Mouse (Mus musculus): Measurements from ENCODE around the gene Hs1bp3. TPM values are rescaled to one million over a fixed set of nuclear protein-coding genes. Genes with fewer than 3 reads are reported as not detected.
A peak's percentile ranks its signal among the peaks of the same experiment; 100 is the strongest.

The Hs1bp3 gene
- total RNA-seq (2021): 12.4 and 15.1 TPM in 2 replicates
- long read RNA-seq, experiment 1, transcript Hs1bp3-201 (7 exons, 2,959 nt): major isoform, 8 of 14 reads
- long read RNA-seq, experiment 1, partial matches to known transcripts: 6 of 14 reads
- long read RNA-seq, experiment 1, other reads (novel, unspliced or antisense): 0 of 14 reads
- long read RNA-seq, experiment 2, partial matches to known transcripts: 4 of 10 reads
- long read RNA-seq, experiment 2, other reads (novel, unspliced or antisense): 2 of 10 reads

DNA sequence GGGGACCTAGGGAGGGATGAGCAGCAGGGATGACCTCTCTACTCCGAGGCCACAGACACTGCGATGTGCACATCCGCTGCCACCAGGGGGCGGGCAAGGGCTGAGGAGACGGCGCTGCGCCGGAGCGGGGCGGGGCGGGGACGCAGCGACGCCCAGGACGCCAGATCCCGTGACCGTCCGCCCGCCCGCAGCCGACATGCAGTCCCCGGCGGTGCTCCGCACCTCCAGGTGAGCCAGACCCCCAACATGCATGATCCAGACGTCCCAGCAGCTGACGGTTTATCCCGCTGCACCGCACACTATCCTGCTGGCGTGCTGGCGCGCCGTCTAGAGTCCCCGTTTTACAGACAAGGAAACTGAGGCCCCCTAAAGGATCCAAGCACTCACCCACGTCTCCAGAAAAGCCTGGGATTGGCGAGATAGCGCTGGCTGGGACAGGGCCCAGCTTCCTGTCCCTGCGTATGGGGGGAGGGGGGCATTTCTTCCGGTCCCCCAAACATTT, at the start of gene Hs1bp3:
Gene Hs1bp3 (plus strand): TSS at position 163 of the 502 bp plus-strand sequence.
- peak; percentile 96 for DNase-seq

GRCm38 (mm10) chr12:8266311-8266710, 46.9 kb upstream of the Hs1bp3 start:
- DNase-seq: no peak

GRCm38 (mm10) chr12:8269627-8270026, 43.6 kb upstream of the Hs1bp3 start:
- no peak for DNase-seq

DNA sequence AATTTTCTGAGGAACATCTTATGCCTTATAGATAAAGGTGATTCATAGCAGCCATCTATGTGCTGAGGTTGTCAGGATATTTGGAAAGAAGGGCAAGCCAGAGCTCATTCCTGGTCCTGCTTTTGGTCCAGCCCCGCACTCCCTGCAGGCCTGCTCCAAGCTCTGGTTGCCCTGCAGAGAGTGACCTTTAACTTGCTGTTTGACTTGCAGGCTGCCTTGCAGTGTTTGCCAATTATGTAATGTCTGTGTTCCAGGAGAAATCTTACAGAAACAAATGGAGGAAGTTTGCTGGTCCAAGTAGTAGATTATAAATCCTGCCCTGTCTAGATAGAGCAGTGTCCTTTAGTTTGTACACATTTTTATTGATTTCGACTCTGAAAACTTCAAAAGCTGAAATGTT, 41.8 kb upstream of the Hs1bp3 start:
- DNase-seq: no peak

DNA sequence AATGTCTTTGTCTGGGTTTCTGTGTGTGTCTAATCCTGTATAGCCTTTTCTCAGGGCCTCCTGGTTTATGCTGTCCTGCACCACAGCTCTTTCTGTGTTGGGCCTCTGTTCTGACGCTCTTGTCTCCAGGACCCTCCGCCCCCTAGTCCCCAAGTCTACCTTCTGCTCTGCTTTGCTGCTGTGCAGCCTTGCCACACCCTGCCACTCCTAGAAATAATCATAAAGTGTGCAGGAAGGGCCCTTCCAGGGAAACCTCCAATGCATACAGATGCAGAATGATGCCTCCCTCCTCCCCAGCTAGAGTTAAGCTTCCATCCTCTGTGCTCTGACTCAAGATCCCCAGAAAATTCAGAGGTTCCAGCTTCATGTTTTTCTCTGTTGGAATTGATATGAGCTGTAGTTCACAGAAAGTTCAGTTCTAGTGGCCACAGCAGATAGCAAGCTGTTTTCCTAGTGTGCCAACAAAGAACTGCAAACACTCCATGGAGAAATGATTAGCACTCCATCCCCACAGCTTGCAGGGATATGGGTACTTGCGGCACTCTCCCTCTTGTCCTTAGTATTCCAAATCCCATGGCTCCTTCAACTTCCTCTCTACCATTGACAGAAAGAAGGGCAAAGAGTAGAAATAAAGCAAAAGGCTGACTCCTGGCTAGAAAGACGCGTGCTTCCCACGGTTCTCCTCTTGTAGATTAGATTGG, 39.6 kb upstream of the Hs1bp3 start:
- DNase-seq: no peak

- no peak for DNase-seq
Measured at GRCm38 (mm10) chr12:8275424-8275823, 37.8 kb upstream of the Hs1bp3 start.

DNA sequence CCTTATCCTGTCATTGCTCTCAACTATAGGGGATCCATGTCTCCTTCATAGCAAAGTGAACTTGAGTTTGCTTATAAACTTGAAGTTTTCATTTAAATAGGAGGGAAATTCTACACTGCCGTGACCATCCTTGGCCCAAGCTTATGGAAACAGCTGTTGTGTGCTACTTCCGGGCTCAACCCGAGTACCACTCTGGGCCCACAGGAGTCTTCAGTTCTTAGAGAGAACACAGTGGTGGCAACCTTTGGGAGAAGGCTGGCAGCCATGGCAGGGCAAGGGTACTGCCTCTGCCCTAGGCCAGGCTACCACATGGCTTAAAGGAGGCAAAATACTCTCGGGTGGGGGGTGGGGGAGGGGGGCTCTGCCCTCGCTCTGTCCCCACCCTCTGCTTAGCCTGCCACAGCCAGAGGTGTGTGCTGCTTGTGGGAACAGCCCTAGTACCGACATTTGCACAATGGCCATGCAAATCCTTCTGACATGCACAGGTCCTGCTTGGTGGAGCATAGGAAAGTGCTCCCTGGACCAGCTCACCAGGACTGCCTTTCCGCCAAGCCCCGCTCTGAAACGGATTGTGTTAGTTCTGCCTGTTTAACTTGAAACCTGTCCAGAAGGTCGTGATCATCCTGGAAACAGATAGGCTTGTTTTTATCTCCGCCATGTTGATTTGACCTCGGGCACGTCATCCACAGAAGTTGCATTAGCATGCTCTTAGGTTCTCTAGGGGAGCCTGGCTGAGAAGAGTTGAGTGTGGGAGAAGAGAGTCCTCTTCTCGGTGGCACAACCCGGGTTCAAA, 31.8 kb upstream of the Hs1bp3 start:
- no peak for DNase-seq

DNA sequence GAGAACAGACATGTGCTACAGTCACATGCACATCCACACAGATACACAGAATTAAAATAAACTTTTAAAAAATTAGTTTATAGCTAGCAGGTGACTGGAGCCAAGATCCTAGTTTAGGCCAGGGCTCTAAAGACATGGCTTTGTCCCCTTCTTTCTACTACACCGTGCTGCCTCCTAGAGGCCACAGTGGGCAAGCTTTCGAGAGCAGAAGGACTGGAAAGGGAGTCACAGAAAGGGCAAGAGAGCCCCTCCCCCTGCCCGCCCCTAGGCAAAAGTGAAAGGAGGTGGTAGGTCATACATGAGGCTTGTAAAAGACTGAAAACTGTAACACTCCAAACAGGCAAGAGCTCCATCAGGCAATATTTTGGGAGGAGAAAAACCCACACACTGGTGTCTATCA, 25.3 kb upstream of the Hs1bp3 start:
- no peak for DNase-seq

GRCm38 (mm10) chr12:8289099-8289498, 24.1 kb upstream of the Hs1bp3 start:
- no peak for DNase-seq

DNA sequence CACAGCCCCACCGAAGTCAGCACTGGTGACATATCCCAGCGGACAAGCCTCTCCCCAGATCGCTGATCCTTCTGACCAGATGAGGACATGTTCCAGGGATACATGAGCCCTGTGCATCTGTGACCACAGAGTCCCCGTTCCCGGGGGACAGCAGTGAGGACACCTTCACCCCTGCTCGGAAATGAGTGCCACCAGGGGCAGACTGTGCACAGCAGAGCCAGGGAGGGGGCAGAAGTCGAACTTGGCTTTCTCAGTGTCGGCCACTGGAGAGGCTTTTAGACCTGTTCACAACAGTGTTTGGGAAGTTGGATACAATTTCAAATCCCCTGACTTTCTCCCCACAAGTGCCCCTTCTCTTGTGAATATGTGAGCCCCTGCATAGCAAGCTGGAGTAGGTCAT, 23.7 kb upstream of the Hs1bp3 start:
- no peak for DNase-seq

- DNase-seq: peak; percentile 55
Measured at GRCm38 (mm10) chr12:8291157-8291853, 21.9 kb upstream of the Hs1bp3 start.

DNA sequence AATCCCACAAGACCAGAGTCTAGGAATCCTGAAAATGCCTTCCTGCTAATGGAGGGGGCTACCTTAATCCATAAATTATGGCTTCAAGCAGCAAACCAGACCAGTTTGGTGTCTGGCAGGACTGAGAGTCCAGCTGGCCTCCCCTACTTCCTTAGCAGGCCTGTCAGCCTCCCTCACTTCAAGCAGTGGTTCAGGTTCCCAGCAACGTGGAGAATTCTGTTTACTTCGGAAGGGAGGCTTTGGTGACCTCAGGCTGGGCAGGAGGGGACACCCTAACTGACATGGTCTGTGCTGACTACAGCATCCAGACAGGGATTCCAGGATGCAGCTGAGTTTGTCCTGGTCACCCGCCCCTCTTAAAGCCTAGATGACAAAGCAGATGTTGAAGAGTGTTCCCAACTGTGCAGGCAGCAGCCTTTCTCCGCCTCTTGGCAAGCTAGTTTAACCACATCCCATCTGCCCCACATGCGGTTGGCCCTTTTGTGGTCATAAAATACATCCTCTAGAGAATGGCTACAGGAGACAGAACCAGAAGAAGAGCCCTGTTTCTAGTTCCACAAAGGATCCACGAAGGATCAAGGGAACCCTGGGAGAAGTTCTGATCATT, 17.8 kb upstream of the Hs1bp3 start:
- DNase-seq: no peak

- DNase-seq: no peak
Measured at GRCm38 (mm10) chr12:8296154-8296553, 17.1 kb upstream of the Hs1bp3 start.

DNA sequence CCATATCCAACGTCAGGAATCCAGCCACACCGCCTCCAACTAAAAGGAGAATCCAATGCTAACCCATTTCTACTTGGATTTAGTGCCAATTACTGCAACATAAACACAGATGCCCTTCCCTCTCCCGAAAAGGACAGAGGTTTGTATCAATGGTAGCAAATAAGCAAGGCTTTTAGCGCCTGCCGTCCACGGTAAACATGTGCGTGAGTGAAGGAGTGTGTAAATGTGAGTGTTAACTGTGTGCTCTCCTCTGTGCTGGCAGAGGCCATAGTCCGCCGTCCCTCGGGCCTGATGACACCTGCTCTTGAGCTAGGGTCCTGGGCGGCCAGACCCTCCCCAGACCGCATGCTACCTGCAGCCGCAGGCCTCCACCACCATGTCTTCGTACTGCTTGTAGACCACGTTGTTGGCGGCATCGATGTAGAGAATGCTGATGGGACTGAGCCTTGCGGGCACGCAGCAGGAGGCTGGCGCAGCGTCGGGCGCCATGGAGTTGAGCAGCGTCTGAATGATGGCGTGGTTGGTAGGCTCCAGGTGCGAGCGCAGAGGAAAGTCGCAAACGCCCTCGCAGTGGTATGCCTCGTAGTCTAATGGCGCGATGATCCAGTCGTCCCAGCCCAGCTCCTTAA, 15.5 kb upstream of the Hs1bp3 start:
- DNase-seq: no peak

GRCm38 (mm10) chr12:8298361-8299142, 14.7 kb upstream of the Hs1bp3 start:
- DNase-seq: no peak

DNA sequence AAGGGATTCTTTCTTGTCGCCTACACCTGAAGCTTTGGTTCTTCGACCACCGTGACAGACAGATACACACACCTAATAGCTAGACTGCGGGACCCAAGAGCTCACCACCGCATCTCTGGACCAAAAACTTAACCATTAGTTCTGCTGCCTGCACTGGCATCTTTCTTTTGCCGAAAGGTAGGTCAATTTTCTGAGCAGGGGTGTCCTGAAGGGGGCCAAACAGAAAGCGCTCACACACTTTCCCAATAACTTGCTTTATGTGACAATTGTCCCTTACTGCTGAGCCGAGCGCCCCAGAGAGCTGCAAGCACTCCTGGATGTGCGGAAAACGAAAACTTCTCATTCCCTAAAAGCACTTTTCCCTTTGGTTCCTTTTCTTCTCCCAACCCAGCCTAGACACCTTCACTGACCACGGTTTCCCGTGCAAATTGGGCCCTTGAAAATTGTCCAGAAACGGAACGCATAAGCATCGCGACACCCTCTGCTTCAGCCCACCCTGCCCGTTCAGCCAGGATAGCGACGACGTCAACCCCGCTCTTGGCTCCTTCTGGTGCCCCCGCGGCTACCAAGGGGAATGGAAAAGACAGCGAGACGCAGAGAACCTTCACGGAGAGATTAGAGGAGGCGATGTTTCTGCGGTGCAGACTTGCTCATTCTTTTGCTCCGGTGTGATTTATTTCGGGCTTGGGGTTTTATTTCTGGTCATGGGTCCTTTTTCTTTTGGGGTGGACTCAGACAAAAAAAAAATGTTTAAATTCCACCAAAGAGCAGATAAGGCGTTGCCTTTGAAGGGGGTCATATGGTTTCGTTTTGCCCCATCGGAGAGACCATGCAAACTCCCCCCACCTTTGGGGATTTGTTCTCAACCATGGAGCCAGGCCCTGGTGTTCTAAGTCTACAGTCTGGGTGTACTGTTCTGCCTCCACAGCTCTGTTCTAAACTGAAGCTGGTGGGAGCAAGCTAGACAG, 13.8 kb upstream of the Hs1bp3 start:
- no peak for DNase-seq

GRCm38 (mm10) chr12:8300111-8300480, 13.1 kb upstream of the Hs1bp3 start:
- no peak for DNase-seq

DNA sequence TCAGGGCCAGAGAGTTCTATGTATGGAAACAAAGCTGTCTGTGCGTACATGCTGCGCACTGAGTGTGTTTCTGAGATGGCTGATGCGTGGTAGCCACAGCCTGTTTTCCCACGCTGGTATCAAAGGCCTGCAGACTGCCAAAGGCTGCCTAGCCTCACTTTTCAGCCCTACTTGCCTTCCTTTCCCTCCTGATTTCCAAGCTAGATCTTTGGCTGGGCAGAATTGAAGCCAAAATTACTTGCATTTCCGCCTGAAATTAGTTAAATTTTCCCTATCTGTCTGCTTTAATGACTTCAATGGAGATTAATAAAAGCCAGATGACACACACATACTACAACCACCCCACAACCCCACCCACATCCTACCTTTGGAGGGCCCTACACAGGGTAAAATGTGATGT, 12.7 kb upstream of the Hs1bp3 start:
- no peak for DNase-seq

GRCm38 (mm10) chr12:8301011-8301814, 12.0 kb upstream of the Hs1bp3 start:
- DNase-seq: no peak
